Mouse (Mus musculus) c-Kit-negative CD71-positive TER-119-positive erythroid progenitor cells, embryonic 14.5 days (primary cell): ENCODE results near the gene Olfr1232.

ENCODE experiments used
- DNase-seq: peaks from one replicate; pipeline ENCODE4 v3.0.0-alpha.2; 2013; ENCODE audit warnings: low read depth, low spot score

The Olfr1232 gene

DNA sequence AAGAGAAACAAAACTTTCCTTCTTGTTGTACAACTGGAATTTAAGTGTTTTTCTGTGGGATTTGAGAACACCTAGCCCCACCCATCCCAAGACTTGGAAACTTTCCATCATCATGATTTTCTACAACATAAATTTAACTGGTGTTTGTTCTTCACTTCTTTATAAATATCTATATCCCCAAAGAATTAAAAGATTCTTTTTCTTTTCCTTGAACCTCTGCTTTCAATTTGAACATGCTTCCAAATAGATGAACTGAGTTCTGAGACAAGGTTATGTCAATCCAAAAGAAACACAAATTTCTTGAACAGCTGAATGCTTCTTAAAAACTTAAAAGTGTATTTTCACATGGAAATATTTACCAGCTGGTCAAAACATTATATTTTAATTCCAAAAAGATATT, at the start of gene Olfr1232:
Gene Olfr1232 (minus strand): TSS at position 101 of the 400 bp plus-strand sequence.
- no peak for DNase-seq

GRCm38 (mm10) chr2:89364765-89365164, 35.3 kb upstream of the Olfr1232 start, which contains the start of gene Olfr1234:
Gene Olfr1234 (minus strand): TSS chr2:89364865.
- no peak for DNase-seq

DNA sequence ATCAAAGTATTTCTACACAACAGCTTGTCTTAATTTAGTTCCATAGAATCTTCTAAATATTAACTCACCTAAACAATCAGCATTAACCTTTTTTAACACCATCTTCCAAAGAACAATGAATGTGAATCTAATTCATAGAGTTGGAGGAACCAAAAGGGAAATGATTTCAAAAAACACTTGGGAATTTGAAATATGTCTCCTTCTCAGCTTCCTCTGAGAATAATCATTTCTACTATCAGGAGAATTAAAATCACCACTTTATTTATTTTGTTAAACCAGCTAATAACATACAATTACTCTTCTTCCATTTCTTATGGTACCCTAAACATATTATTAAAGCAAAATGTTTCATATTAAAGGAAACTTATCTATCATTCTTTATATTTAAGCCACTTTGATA, 12.8 kb upstream of the Olfr1232 start, which contains the start of gene Olfr1233:
Gene Olfr1233 (minus strand): TSS at position 101 of the 400 bp plus-strand sequence.
- no peak for DNase-seq

DNA sequence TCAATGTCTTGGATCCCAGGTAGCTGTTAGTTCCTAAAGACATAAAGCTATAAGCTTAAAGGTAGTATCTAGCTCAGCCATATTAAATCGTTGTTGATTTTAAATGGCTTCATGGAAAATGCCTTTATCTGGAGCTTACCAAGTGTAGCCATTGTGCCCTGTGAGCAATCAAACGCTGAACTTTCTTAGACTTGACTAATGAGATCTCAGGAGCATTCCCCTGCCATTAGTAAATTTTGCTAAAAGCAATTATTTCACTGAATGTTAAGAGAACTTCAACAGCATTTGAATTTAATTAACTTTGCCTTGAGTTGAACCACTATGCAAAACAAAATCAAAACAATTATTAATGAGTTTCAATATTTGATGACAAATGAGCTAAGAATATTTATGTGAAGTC, 22.5 kb downstream of the Olfr1232 start, which contains the start of gene Olfr1231:
Gene Olfr1231 (minus strand): TSS at position 101 of the 400 bp plus-strand sequence.
- no peak for DNase-seq

DNA sequence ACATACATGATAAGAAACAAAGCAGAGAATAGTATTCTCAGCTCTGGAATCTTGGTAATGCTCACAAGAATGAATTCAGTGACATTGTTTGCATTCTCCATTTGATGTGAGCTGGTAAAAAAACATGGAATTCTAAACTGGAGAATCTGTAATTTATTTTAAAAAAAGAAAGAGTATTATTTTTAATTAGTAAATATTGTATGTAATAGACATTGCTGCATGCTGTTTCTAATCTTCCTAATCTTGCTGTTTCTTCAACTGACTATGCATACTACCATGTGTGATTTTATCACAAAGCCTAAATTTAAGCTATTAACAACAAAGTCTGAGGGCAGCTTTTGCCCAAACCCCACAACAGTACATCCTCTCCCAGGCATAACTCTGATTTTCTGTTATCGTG, 32.3 kb downstream of the Olfr1232 start, which contains the start of gene Olfr1230:
Gene Olfr1230 (minus strand): TSS at position 101 of the 400 bp plus-strand sequence.
- no peak for DNase-seq

DNA sequence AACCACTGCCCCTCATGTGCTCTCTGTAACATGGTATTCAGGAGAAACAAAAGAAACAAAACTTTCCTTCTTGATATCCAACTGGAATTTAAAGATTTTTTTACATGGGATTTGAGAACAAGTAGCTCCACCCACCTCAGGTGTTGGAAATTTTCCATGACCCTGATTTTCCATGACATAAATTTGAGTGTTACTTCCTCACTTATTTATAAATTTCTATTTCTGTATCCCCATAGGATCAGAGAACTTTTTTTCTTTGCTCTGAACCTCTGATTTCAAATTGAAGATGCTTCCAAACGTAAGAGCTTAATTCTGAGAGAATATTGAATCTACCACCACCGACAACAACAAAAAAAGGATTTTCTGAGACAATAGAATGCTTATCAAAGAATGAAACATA, 41.6 kb downstream of the Olfr1232 start, which contains the start of gene Olfr1229:
Gene Olfr1229 (minus strand): TSS at position 101 of the 400 bp plus-strand sequence.
- no peak for DNase-seq
